Mouse (Mus musculus) bone marrow macrophage, adult 2 months (primary cell): ENCODE data around the gene Ccdc138.

Source experiments
- CTCF ChIP-seq: IDR thresholded peaks from 2 replicates; pipeline ENCODE4 v1.5.1; 2012; ENCODE audit warnings: low read depth, mild to moderate bottlenecking, low read length, moderate library complexity
- POLR2A ChIP-seq: IDR thresholded peaks from 2 replicates; pipeline ENCODE4 v1.6.1; 2012; ENCODE audit warnings: mild to moderate bottlenecking, low read depth, low read length, borderline replicate concordance

- TF ChIP-seq CTCF (no peak), POLR2A (no peak)
These were observed 102.4 kb downstream of the Ccdc138 start for GRCm38 (mm10) chr10:58600151-58600550.
